Mouse (Mus musculus) cerebellum, adult 8-10 months (tissue): ENCODE results near the gene Syvn1.
A peak's percentile ranks its signal among the peaks of the same experiment; 100 is the strongest.
"Not testable (repeated sequence)": the region's sequence is repeated elsewhere in the genome, so short reads cannot be mapped to it uniquely, and the experiment has no call there.

Experiments used
- DNase-seq: peaks from one replicate; pipeline ENCODE4 v3.0.0; 2022

Syvn1 gene

GRCm38 (mm10) chr19:6044102-6044501 is 2.3 kb upstream of the Syvn1 start:
- not testable (repeated sequence) for DNase-seq

DNA sequence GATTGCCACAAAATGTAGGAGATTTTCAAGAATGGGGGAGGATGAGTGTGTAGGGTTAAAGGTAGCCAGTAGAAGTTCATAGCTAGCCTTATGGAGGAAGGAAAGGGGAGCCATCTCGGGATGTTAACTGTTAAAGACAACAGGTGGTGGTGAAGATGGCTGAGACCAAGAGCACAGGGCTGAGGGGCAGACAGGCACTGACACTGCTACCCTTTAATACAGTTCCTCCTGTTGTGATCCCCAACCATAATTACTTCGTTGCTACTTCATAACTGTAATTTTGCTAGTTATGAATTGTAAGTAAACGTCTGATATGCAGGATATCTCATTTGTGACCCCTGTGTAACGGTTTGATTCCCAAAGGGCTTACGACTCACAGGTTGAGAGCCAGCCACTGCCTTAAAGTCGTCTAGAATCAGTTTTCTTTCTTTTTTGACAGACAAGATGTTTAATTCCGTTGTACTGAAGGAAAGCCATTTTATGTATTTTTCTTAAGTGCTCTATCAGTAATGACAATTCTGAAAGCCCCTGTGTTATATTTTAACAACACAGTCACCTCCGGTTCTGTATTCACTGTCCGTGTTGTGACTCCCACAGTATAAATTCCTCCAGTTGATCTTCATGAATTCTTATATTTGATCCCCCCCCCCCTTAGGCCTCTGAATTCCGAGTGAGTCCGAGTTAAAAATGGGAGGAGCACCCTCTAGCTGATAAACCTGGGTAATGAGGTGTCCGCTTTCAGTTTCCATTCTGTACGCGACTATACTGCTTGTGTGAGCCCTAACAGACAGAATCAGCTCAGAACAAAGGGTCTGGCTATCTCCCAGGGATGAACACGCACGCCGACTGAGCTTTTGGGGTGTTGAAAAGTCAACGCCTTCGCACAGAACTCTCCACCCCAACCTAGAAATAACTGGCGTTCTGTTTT is 746 bp upstream of the Syvn1 start:
- DNase-seq, result peak; percentile 16

DNA sequence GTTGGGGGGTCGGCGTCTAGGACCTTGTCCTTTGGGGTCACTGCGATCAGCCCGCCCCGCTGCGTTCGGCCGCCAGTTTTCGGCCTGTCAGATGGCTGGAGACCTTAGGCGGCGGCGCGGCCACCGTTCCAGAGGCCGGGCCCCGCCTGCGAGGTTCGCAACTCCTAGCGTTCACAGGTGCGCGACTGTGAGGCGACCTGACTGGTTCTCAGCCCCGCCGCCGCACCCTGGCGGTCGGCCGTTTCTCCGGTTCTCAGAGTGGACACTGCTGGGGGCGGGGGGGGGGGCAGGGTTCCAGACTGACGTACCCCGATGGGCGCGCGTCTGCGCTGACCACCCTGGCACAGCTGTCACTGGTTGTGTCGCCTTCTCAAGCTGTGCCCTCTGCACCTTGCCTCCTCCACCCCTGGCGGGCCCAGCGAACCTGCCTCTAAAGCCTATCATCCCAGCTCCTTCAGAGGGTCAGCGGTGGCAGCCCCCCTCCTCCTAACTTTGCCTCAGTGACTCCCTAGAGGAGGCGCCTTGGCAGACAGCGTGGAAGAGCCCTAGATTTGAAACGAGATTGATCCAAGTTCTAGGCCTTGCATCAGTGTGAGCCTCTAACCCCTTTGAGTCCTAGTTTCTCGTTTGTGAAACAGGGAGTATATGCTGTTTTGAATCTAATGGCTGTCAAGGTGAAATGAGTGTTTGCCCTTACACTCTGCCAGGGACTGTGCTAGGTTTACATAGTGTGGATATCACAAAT is 950 bp downstream of the Syvn1 start:
- peak; percentile 46 for DNase-seq

DNA sequence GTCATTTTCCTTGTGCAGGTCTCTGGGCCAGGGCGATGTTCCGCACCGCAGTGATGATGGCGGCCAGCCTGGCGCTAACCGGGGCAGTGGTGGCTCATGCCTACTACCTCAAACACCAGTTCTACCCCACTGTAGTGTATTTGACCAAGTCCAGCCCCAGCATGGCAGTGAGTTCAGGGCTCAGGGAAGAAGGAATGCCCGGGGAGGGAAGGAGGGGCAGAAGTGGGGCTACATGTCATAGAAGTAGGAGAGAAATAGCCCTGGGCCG is 1.5 kb downstream of the Syvn1 start:
- no peak for DNase-seq

DNA sequence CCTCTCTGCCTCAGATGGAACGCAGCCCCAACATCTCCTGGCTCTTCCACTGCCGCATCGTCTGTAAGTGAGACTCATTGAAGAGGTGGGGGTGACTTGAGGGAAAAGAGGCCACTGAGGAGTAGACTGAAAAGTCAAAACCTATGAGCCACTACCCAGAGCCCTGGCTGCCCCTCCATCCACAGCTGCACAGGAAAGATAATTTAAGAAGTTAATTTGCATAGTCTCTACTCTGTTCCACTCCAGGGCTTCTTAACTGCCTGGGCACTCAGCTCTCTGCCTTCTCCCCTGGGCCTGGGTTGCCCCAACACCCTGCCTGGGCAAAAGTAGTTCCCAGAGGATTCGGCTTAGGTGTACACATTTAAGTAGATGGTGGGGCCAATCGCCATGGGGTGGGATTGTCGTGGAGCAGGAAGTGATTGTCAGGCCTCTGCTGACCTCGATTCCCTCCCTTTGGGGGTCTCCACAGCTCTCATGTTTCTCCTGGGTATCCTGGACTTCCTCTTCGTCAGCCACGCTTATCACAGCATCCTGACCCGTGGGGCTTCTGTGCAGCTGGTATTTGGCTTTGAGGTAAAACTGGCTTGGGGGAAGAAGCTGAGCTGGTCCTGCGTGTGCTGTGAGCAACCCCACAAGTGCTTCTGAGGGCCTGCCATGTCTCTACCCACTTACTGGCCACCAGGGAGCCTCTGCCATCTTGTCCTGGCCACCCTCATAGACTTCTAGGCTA is 2.5 kb downstream of the Syvn1 start:
- peak; percentile 15 for DNase-seq

- DNase-seq, result no peak
Observed at GRCm38 (mm10) chr19:6052516-6052915, 6.1 kb downstream of the Syvn1 start.

GRCm38 (mm10) chr19:6054296-6054695 is 7.9 kb downstream of the Syvn1 start:
- DNase-seq, result no peak

GRCm38 (mm10) chr19:6056696-6057095 is 10.3 kb downstream of the Syvn1 start:
- peak; percentile 37 for DNase-seq

- peak; percentile 99 for DNase-seq
Observed at GRCm38 (mm10) chr19:6057313-6058096, 11.1 kb downstream of the Syvn1 start, which contains the start of the genes Mrpl49 and Fau. Mrpl49 (minus strand) TSS chr19:6057785. Fau (plus strand) TSS chr19:6057844.

DNA sequence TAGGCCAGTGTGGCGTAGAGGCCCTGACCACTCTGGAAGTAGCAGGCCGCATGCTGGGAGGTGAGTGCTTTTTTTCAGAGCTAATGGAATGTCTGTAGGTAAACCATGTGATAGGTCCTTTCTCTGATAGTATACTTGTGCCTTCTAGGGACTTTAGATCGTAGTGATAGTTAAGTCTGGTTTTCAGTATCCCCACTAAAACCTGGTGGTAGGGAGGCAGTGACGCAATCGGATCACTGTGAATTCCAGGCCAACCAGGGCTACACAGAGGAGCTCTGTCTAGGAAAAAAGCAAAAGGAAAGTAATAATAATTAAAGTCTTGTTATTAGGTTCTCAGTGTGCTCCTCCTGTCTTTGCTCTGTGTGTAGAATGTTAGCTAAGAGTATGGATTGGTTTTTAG is 12.1 kb downstream of the Syvn1 start:
- no peak for DNase-seq

GRCm38 (mm10) chr19:6058966-6059365 is 12.6 kb downstream of the Syvn1 start:
- no peak for DNase-seq

- peak; percentile 79 for DNase-seq
Observed at GRCm38 (mm10) chr19:6061021-6061533, 14.7 kb downstream of the Syvn1 start, which contains the start of gene Znhit2. Znhit2 (plus strand) TSS chr19:6061192.

DNA sequence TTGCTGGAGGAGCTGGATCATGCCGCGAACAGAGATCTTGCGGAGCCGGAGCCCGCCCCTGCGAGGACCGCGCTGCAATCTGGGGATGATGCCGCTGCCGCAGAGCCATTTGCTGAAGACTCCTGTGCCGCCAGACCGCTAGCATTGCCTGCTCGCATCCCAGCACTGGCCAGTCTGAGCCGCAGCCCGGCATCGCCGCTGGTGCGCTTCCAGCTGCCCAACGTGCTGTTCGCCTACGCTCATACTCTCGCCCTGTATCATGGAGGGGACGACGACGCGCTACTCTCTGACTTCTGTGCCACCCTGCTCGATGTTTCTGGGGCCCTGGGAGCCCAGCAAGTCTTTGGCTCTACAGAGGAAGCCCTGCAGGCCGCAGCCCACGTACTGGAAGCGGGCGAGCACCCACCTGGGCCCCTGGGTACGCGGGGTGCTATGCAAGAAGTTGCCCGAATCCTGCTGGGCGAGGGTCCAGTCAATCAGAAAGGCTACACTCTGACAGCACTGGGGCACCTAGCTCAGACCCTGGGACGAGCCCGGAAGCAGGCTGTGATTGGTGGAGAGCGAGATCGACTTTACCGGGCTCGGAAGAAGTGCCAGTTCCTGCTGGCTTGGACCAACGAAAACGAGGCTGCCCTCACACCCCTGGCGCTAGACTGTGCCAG is 15.4 kb downstream of the Syvn1 start:
- DNase-seq, result no peak

DNA sequence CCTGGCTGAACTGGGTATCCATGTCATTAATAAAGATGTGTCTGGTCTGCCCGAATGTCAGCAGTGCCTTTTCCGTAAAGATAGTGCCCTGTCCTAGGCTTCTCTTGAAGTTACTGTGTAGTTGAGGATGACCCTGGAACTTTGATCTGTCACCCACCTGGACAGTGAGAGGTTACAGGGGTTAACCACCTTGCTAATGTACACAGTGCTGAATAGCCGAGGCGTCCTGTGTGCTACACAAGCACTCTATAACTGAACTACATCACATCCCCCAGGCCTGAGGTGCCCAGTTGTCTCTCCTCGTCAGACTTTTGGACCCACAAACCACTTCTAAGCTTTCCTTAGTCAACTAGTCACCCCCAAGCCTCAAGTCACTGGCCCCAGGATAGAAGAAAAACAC is 16.0 kb downstream of the Syvn1 start:
- no peak for DNase-seq

GRCm38 (mm10) chr19:6063081-6063480 is 16.7 kb downstream of the Syvn1 start:
- no peak for DNase-seq

- no peak for DNase-seq
Observed at GRCm38 (mm10) chr19:6066571-6066970, 20.2 kb downstream of the Syvn1 start.

- peak; percentile 89 for DNase-seq
Observed at GRCm38 (mm10) chr19:6067011-6067723, 20.8 kb downstream of the Syvn1 start.

- DNase-seq, result peak; percentile 81
Observed at GRCm38 (mm10) chr19:6067724-6068415, 21.5 kb downstream of the Syvn1 start, which contains the start of gene Tm7sf2. Tm7sf2 (minus strand) TSS chr19:6068373.

DNA sequence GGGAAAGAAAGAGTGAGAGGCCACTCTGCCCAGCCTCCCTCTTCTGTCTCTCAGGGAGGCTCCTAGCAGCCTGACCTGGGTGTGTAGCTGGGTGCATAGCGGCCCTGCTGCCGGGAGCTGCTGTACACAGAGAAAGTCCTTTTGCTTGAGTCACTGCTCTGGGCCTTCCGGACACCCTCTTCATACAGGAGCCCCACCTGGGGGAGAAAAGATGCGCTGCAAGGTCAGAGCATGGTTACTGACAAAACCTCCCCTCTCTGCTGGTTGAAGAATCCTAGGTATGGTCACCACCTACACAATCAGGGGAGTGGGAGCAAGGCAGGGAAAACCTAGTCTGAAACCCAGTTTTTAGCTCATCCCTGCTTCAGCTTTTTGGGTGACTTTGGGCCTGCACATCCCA is 22.6 kb downstream of the Syvn1 start:
- DNase-seq, result no peak

- no peak for DNase-seq
Observed at GRCm38 (mm10) chr19:6069851-6070250, 23.5 kb downstream of the Syvn1 start.
